Mouse (Mus musculus) skeletal muscle tissue, adult 2 months (tissue): ENCODE results near the gene Ahrr.

Experiments
- DNase-seq: peaks from one replicate; pipeline ENCODE4 v3.0.0-alpha.2; 2012; ENCODE audit warnings: low read depth, low spot score

Ahrr gene

GRCm38 (mm10) chr13:74292167-74292566, at the start of gene Ahrr:
TSS of gene Ahrr (minus strand) at chr13:74292331.
- DNase-seq, result no peak

- DNase-seq, result no peak
Measured at GRCm38 (mm10) chr13:74341036-74341435, 48.9 kb upstream of the Ahrr start.

DNA sequence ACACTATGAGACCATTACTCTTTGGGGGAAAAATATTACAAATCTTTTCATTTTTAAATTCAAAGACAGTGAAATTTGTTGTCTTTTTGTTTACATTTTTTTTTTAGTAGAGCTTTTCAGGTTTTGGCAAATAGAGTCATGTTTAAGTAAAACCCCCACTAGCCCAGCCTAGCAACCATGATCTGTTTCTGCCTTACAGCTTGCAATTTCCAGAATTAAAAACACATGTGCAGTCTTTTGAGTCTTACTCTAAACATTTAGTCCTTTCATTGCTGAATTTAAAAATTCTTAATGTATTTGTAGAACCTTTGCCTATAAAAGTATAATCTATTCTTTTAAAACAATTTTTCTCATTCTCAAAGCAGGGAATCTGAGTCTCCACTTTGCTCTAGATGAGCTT, 37.2 kb upstream of the Ahrr start:
- DNase-seq, result no peak

- DNase-seq, result peak; percentile 95
Measured at GRCm38 (mm10) chr13:74317170-74317849, 25.2 kb upstream of the Ahrr start, which contains the start of gene Pdcd6. TSS of gene Pdcd6 (minus strand) at chr13:74317580.

- DNase-seq, result no peak
Measured at GRCm38 (mm10) chr13:74316789-74317169, 24.6 kb upstream of the Ahrr start.

DNA sequence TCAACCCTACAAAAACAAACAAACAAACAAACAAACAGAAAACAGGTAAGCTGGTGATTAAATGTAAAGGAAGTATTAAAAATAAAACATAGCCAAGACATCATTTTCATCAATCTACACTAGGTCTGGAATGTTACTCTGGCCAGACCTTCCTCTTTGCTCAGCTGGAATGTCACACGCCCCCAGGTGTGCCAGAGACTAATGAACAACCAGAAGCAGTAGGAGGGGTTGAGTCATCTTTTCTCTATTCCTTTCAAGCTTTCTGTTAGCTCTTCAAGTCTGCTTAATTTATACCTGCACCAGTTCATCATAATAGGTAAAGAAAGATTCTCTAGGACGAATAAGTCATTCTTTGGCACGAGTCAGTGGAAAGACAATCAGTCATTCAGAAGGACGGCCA, 24.3 kb upstream of the Ahrr start:
- no peak for DNase-seq

DNA sequence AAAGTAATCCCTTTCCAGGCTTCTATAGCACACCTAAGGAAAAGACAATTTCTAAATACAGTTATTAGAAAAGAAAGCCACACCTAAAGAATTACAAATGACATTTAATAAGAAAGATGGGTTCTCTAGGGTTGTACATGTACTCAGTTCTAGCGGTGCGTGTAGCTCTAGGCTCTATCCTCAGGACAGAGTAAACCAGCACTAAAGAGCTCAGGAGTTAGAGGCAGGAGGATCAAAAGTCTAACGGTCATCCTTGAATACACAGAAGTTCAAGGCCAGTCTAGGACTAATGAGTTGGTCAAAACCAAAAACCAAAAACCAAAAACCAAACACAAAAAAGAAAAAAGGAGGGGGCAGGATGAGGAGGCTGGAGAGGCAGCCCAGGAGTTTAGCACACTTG, 22.5 kb upstream of the Ahrr start:
- no peak for DNase-seq

- no peak for DNase-seq
Measured at GRCm38 (mm10) chr13:74305780-74306179, 13.6 kb upstream of the Ahrr start.

DNA sequence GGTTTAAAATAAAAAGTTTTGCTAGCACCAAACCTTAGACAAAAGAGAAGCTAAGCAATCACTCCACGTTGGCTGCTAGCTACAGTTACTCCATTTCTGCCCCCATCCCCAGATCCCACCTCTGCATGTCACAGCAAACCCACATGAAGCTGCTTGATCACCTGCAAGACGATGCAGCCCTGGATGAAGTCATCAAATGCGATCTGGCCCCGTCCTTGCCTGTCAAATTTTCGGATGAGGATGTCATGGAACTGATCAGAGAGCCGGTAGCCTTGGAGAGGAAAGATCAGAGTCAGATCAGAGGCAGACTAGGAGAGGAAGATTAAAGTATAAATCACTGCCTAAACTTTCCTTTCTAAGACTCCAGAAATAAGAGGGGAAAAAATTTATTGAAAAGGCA, 13.2 kb upstream of the Ahrr start:
- DNase-seq, result no peak

DNA sequence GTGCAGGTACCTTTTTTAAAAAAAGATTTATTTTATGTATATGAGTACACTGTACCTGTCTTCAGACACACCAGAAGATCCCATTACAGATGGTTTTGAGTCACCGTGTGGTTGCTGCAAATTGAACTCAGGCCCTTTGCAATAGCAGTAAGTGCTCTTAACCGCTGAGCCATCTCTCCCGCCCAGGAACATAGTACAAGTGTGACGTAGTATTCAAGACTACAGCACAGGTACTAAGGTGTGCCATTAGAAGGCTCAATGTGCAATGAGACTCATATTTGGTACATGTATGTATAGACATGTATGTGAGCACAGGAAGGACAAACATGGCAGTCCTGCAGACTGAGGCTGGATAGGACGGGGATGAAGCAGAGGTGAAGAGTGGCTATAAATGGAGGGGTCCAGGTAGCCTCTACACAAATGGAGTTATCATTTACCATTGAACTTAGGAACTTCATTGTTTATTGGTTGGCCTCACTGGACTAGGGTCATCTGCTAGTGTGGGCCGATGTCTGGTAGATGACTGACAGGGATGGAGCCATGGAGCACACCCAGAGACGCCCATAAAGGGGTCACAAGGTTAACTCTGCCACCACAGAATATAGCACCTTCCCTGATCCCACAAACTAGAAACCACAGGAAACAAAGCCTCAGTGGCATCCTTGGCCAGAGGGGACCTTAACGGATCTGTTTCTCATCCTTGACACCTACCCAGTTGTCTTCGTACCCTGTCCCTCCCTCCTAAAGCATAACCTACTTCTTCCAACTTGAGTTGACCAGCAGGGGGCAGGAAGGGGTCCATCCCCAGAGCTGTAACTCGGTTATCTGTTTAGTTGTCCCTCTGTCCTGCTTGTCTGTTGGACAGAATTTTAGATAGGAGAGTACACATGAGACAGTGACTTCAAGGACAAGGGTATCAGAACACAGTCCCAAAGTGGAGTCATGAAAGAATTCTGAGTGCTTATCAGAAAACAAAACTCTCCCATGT, 10.2 kb upstream of the Ahrr start:
- no peak for DNase-seq

GRCm38 (mm10) chr13:74301607-74301984, 9.5 kb upstream of the Ahrr start:
- no peak for DNase-seq

DNA sequence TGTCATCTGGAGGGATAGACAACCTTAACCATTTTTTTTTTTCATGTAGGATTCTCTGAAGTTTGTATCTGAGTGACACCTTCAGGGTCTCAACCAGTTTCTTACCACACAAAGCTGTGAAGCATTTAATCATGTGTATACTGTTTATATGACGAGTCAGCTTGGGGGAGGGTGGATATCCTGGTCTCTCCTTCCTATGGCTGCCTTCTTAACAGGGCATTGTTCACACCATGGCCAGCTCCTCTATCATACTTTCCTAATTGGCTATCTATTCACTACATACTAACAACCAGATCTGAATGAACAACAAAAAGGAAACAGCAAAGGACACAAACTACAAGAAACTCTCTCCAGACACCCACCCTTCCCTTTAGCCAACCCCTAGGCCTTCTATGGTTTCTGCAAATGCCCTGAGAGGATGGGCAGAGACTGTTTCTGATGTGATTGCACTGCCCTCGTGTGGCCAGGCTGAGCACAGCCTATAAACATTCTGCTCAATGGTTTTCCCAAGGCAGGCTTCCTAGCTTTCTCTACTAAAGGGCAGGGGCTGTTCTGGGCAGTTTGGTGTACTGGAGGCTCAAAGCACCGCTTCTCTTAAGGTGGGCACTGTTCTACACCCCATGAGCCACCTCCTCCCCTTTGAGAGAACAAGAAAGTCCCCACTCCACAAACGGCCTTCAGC, 8.9 kb upstream of the Ahrr start:
- DNase-seq, result peak; percentile 34

DNA sequence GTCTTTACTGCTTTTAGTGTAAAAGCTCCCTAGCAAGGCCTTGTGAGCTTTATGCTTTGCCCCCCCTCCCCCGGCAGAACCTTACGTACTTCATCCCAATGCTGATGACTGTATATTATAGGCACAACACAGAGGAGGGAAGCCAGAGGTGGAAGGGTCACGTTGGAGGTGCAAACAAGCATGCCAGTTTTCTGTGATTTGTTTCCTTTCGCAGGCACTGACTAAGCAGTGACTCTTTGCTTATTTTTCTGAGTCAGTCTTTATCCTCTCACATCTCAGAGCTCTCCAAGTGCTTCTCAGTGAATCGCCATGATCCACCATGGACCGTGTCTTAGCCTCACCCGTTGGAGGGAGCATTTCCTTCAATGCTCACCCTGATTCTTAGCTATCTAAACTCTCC, 4.2 kb upstream of the Ahrr start:
- DNase-seq, result no peak

DNA sequence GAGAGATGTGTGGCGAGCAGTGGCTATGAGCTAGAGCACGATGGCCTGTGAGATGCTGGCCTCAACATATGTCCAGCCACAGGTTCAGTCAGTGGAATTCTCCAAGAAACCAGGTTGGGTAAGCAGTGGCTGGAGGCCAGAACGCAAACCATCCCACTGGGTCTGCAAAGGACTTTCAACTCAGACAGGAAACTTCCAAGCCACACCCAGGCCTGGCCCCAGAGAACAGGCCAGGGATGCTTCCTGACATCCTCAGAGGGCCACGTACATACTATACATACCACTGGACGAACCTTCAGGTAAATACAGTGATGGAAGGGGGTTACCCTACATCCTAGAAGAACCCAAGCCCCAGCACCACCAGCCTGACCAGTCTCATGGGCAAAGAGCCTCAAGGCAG, 2.5 kb downstream of the Ahrr start:
- DNase-seq, result no peak

DNA sequence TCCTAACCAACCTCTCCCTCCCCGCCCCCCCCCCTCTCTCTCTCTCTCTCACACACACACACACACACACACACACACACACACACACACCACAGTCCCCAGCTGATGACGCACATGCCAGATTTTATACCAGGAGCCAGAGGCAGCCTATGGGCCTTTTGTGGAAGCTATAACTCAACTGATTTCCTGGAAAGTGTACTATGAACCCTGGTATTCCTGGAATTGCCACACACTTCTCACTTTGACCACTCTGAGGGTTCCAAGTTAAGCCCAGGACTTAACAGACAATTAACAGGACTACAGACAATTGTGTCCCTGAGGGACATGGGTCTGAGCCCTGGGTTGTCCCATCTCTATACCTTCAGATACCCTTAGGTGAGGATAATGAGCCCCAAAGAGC, 9.8 kb downstream of the Ahrr start:
- DNase-seq, result no peak

GRCm38 (mm10) chr13:74275726-74276125, 16.4 kb downstream of the Ahrr start:
- DNase-seq, result no peak

DNA sequence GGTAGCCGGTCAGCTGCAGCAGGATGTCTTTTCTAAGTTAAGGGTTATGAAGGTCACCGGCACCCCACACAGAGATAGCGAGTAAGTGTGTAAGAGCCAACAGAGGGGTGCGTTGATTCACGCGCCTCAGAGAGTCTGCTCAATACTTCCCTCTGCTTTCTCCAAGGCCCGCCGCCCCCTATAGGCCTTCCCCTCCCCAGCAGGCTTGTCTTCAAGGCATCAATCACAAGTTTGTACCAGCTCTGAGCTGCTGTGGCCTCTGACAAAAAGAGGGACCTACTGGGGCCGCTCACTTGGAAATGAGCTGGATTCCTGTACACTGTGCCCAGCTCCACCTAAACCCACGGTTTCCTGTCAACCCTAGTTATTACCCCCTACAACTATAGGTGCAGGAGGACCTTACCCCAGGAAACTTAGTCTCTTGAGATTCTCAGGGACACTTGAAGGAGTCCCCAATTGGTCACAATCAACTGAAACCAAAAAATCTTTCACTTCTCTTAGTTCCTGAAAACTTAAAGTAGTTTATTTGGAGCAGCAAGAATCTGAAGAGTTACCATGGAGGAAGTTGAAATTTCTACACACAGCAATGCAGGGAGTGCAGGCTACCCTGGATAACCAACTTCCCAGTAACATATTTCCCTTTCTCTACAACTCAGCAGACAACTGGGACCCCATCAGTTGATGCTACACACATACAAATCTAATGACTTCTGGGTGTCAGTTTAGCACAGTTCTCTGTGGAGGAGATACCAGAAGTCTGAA, 31.7 kb downstream of the Ahrr start:
- no peak for DNase-seq

GRCm38 (mm10) chr13:74259460-74260230, 32.5 kb downstream of the Ahrr start:
- DNase-seq, result no peak

GRCm38 (mm10) chr13:74246494-74246893, 45.6 kb downstream of the Ahrr start:
- DNase-seq, result no peak

DNA sequence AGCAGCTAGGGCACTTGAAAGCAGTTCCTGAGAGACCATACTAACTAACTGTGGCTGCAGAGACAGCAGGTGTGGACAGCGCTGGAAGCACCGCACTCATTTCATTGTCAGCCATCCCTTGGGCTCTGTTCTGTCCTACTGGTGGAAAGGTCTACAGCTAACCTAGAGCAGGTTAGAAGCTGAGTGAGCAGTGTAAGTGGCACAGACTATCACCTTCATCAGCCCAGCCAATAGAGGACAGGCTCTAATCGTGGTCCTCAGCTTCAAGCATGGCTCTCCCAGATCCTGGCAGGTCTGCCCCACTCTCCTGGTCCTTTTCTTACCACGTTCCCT, 46.3 kb downstream of the Ahrr start:
- DNase-seq, result no peak
